Mouse (Mus musculus): ENCODE data around the gene Ccnt2.

DNA sequence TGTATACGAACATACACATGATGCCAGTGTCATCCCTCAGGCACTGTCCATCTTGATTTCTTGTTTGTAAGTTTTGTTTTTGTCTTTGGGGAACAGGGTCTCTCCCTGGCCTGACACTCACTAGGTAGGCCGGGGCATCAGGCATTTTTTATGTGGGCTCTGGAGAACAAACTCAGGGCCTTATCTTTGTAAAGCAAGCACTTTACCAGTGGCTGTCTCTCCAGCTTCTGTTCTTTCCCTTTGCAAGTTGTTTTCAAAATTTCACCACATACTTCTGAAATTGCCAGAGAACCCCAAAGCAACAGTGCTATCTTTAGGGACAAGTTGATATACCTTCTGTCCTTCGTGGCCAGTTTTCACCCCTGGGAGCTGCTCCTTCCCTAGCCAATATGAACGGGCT, 60.2 kb downstream of the Ccnt2 start:
- TF ChIP-seq POLR2A (IDR thresholded peaks at IDR 0.05; ENCODE audit: low read depth, low read length) (no peak), CTCF (IDR thresholded peaks at IDR 0.05; ENCODE audit: extremely low read depth, insufficient read depth, insufficient read length, insufficient replicate concordance) (no peak)

Data from spleen, adult 2 months (tissue).